Mouse (Mus musculus): Measurements from ENCODE around the gene Ugt1a6a. TPM values are rescaled to one million over a fixed set of nuclear protein-coding genes. Genes with fewer than 3 reads are reported as not detected.

Ugt1a6a gene
- polyA plus RNA-seq, 1 experiment = 2.1 TPM

DNA sequence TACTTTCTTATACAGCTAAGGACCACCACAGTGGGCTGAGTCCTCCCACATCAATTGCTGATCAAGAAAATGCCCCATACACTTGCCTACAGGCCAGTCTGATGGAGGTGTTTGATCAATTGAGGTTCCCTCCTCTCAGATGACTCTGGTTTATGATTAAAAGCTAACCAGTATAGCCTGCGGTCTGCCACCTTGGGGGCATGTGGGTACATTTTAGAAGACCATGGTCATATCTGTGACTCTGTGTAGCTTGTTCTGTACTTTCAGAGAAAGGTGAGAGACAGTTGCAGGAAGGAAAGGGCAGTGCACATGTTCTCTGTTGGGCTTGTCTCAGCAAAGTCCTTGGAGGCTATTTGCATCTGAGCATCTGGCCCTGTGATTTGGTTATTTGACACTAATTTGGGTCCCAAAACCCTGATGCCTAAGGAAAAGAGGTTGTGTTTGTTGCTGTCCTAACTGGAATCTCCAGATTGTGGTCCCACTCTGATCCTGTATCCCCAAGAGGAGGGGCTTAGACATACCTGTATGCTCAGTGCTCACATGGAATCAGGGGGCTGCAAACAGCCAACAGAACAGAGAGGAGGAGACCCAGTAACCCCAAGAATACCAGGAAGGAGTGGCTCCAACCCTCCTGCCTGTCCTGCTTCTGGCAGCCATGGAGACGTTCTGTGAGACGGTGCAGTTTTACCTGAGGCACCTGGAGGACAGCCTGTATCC, 98.2 kb downstream of the Ugt1a6a start:
- Histone ChIP-seq H3K27ac (ENCODE audit: insufficient read depth, low read depth, low read length) (no peak overlapping the region), H3K27me3 (ENCODE audit: control insufficient read depth, insufficient read depth, low read length) (no peaks in the 10 kb centered on the region), H3K4me3 (ENCODE audit: low read depth, low read length) (no peak overlapping the region), H3K4me1 (ENCODE audit: control insufficient read depth, insufficient read depth, insufficient read length, low read length) (no peaks in the 10 kb centered on the region), H3K36me3 (ENCODE audit: control insufficient read depth, insufficient read depth, low read length) (no peaks in the 10 kb centered on the region)
- TF ChIP-seq CTCF (IDR thresholded peaks at IDR 0.05; ENCODE audit: extremely low read depth, insufficient read length, insufficient replicate concordance, low read depth, low read length) (no peak), POLR2A (IDR thresholded peaks at IDR 0.05; ENCODE audit: low read depth, low read length) (no peak)
- 55% methylated on average over 3 of the region's 3 CpGs for WGBS

DNA sequence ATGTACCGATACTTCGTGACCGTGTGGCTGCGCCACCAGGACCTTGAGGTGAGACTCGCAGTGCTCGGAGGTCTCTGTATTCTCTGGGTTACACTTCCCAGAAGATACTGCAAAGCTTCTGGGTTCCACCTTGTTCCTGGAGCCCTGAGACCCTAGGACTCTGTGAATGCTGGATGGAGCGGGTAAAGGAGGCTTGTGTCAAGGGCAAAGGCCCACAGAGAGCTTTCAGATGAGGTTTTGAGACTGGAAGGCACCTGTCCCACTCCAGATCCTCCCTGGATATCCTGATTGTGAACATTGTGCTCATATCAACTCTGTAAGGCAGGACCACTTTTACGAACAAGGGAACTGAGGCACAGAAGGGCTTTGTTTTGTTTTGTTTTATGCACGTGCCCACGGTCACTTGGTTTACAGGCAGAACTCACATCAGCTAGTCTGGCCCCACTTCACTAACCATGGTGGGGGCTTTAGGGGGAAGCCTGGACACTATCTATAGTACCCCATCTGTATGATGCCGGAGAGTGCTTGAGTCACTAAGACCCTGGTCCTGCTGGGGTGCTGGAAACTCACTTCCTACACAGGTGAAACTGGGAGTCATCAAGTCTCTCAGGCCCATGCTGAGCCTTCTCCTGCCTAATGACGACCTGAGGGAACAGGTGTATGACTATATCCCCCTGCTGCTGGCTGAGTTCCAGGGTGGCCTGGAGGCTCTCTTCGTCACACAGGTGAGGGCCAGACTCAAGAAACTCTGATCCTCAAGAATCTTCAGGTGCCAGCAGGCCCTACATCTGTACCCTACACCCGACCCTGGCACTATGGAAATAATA, 99.0 kb downstream of the Ugt1a6a start:
- Histone ChIP-seq H3K27ac (ENCODE audit: insufficient read depth, low read depth, low read length) (no peak overlapping the region), H3K4me1 (ENCODE audit: control insufficient read depth, insufficient read depth, insufficient read length, low read length) (no peaks in the 10 kb centered on the region), H3K4me3 (ENCODE audit: low read depth, low read length) (no peak overlapping the region), H3K27me3 (ENCODE audit: control insufficient read depth, insufficient read depth, low read length) (no peaks in the 10 kb centered on the region), H3K36me3 (ENCODE audit: control insufficient read depth, insufficient read depth, low read length) (no peaks in the 10 kb centered on the region)
- TF ChIP-seq POLR2A (IDR thresholded peaks at IDR 0.05; ENCODE audit: low read depth, low read length) (no peak), CTCF (IDR thresholded peaks at IDR 0.05; ENCODE audit: extremely low read depth, insufficient read length, insufficient replicate concordance, low read depth, low read length) (no peak)
- WGBS = 69% methylated on average over 14 of the region's 14 CpGs

DNA sequence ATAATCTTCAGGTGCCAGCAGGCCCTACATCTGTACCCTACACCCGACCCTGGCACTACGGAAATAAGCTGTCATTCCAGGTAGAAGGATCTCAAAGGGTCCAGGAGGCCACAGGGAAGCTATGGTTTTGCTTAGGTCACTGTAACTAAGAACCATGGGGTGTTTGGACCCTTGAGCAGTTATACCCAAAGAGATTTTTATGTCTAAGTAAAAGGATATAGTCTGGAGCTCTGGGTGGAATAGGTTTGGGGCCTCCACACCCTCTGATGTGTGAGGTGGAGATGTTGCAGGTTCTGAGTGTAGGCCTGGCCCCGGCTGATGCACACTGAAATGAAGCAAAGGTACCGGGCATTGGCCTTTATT, 99.6 kb downstream of the Ugt1a6a start:
- no peaks in the 10 kb centered on the region for H3K27me3 ChIP-seq (ENCODE audit: control insufficient read depth, insufficient read depth, low read length)
- no peaks in the 10 kb centered on the region for H3K36me3 ChIP-seq (ENCODE audit: control insufficient read depth, insufficient read depth, low read length)
- no peak overlapping the region for H3K27ac ChIP-seq (ENCODE audit: insufficient read depth, low read depth, low read length)
- H3K4me1 ChIP-seq (ENCODE audit: control insufficient read depth, insufficient read depth, insufficient read length, low read length) = no peaks in the 10 kb centered on the region
- TF ChIP-seq CTCF (IDR thresholded peaks at IDR 0.05; ENCODE audit: extremely low read depth, insufficient read length, insufficient replicate concordance, low read depth, low read length) (no peak), POLR2A (IDR thresholded peaks at IDR 0.05; ENCODE audit: low read depth, low read length) (no peak)
- whole genome bisulfite sequencing = 67% methylated on average over 4 of the region's 4 CpGs
- H3K4me3 ChIP-seq (ENCODE audit: low read depth, low read length) = no peak overlapping the region

DNA sequence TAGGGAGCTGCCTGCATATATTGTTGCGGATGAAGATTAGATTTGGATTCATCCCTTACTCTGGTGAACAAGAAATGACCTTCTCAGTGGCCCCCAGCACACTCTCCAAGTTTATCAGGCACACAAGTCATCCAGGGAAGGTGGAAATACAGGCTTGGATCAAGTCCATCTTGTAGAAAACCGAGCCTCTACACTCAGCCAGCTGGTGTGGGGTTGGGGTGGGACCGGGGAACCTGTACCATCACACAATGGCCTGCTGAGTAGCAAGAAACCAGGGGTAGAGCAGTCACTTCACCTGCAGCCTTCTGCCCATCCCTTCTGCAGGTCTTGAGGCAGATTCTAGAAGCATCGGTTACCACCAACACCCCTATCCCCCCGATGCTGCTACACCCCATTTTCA, 100.0 kb downstream of the Ugt1a6a start:
- Histone ChIP-seq H3K36me3 (ENCODE audit: control insufficient read depth, insufficient read depth, low read length) (no peaks in the 10 kb centered on the region), H3K27me3 (ENCODE audit: control insufficient read depth, insufficient read depth, low read length) (no peaks in the 10 kb centered on the region), H3K4me3 (ENCODE audit: low read depth, low read length) (no peak overlapping the region), H3K27ac (ENCODE audit: insufficient read depth, low read depth, low read length) (no peak overlapping the region), H3K4me1 (ENCODE audit: control insufficient read depth, insufficient read depth, insufficient read length, low read length) (no peaks in the 10 kb centered on the region)
- TF ChIP-seq POLR2A (IDR thresholded peaks at IDR 0.05; ENCODE audit: low read depth, low read length) (no peak), CTCF (IDR thresholded peaks at IDR 0.05; ENCODE audit: extremely low read depth, insufficient read length, insufficient replicate concordance, low read depth, low read length) (no peak)
- 41% methylated on average over 5 of the region's 5 CpGs for WGBS

GRCm38 (mm10) chr1:88235046-88235893, 100.7 kb downstream of the Ugt1a6a start:
- no peaks in the 10 kb centered on the region for H3K36me3 ChIP-seq (ENCODE audit: control insufficient read depth, insufficient read depth, low read length)
- 68% methylated on average over 11 of the region's 11 CpGs for WGBS
- TF ChIP-seq CTCF (IDR thresholded peaks at IDR 0.05; ENCODE audit: extremely low read depth, insufficient read length, insufficient replicate concordance, low read depth, low read length) (no peak), POLR2A (IDR thresholded peaks at IDR 0.05; ENCODE audit: low read depth, low read length) (no peak)

DNA sequence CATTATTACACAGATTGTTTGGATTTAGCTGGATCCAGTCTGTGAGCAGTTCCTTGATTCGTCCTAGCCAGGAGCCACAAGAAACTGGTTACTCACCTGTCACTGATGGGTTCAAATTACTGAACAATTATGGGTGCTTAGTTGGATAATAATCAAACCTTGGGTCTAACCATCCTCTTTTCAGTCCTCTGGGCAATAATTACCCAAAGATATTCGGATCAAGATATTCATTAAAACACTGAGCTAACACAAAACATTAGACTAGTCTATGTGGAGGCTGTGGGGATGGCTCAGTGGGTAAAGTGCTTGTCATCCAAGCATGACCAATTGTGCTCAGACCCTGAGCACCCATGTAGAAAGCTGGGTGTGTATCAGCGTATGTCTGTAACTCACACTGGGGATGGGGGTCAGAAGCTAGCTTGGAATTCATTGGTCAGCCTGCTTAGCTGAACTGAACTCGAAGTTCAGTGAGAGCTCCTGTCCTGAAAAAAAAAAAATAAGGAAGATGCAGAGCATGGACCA, 101.3 kb downstream of the Ugt1a6a start:
- Histone ChIP-seq H3K27me3 (ENCODE audit: control insufficient read depth, insufficient read depth, low read length) (no peaks in the 10 kb centered on the region), H3K27ac (ENCODE audit: insufficient read depth, low read depth, low read length) (no peak overlapping the region), H3K4me1 (ENCODE audit: control insufficient read depth, insufficient read depth, insufficient read length, low read length) (no peaks in the 10 kb centered on the region), H3K4me3 (ENCODE audit: low read depth, low read length) (no peak overlapping the region), H3K36me3 (ENCODE audit: control insufficient read depth, insufficient read depth, low read length) (no peaks in the 10 kb centered on the region)
- 60% methylated on average over 4 of the region's 4 CpGs for WGBS
- TF ChIP-seq CTCF (IDR thresholded peaks at IDR 0.05; ENCODE audit: extremely low read depth, insufficient read length, insufficient replicate concordance, low read depth, low read length) (no peak), POLR2A (IDR thresholded peaks at IDR 0.05; ENCODE audit: low read depth, low read length) (no peak)

More at GRCm38 (mm10) chr1:88235046-88235893, 100.7 kb downstream of the Ugt1a6a start:
- Histone ChIP-seq H3K27me3 (ENCODE audit: control insufficient read depth, insufficient read depth, low read length) (no peaks in the 10 kb centered on the region), H3K27ac (ENCODE audit: insufficient read depth, low read depth, low read length) (no peak overlapping the region), H3K4me1 (ENCODE audit: control insufficient read depth, insufficient read depth, insufficient read length, low read length) (no peaks in the 10 kb centered on the region), H3K4me3 (ENCODE audit: low read depth, low read length) (no peak overlapping the region)

Measured in small intestine, adult 2 months (tissue).